Mouse (Mus musculus): ENCODE measurements around the gene Arsb. TPM values are rescaled to one million over a fixed set of nuclear protein-coding genes. Genes with fewer than 3 reads are reported as not detected.
A peak's percentile ranks its signal among the peaks of the same experiment; 100 is the strongest.

Arsb gene
- polyA plus RNA-seq, 2 experiments, result 21.9 to 40.4 TPM

DNA sequence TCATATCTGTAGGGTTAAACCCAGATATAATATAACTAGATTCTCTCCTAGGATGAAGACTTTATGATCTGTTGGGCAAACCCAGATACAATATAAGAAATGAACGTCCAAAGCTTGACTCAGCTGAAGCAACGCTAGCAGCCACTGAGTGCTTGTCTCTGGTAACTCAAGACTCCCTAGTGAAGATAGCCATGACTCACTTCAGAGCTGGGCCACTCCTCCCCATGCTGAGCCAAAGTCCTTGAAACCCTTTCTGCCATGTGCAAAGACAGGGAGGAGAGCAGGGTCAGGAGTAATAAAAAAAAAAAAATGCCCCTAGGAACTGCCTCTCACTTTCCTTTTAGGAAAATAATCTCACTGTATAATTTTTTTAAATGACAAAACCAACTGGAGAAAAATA is 68.7 kb downstream of the Arsb start:
- no peaks in the 10 kb centered on the region for H3K9me3 ChIP-seq (ENCODE audit: control insufficient read depth, low read length)
- H3K27me3 ChIP-seq (ENCODE audit: control insufficient read depth, insufficient read depth, low read length), result no peaks in the 10 kb centered on the region
- DNase-seq (ENCODE audit: low spot score) (no peak), ATAC-seq (ENCODE audit: low FRiP score, low read depth) (no peak)
- no peak overlapping the region for H3K4me2 ChIP-seq (replicated peaks; ENCODE audit: low read depth, low read length, severe bottlenecking)
- TF ChIP-seq POLR2A (IDR thresholded peaks at IDR 0.05; ENCODE audit: borderline replicate concordance, extremely low read depth, insufficient read depth, insufficient read length), result no peak
- H3K4me3 ChIP-seq (replicated peaks; ENCODE audit: low read length), result no peak overlapping the region
- no peak overlapping the region for H3K9ac ChIP-seq (ENCODE audit: low read depth, low read length, severe bottlenecking)
- peak overlapping the region; percentile 90 for H3K27ac ChIP-seq (replicated peaks; ENCODE audit: low read depth, low read length)
- peaks cover 33% of the 10 kb centered on the region for H3K4me1 ChIP-seq (ENCODE audit: control insufficient read depth, insufficient read depth, low read length)
- no peaks in the 10 kb centered on the region for H3K36me3 ChIP-seq (ENCODE audit: control insufficient read depth, insufficient read depth, low read length)
- 41% methylated on average over 2 of the region's 2 CpGs for WGBS

DNA sequence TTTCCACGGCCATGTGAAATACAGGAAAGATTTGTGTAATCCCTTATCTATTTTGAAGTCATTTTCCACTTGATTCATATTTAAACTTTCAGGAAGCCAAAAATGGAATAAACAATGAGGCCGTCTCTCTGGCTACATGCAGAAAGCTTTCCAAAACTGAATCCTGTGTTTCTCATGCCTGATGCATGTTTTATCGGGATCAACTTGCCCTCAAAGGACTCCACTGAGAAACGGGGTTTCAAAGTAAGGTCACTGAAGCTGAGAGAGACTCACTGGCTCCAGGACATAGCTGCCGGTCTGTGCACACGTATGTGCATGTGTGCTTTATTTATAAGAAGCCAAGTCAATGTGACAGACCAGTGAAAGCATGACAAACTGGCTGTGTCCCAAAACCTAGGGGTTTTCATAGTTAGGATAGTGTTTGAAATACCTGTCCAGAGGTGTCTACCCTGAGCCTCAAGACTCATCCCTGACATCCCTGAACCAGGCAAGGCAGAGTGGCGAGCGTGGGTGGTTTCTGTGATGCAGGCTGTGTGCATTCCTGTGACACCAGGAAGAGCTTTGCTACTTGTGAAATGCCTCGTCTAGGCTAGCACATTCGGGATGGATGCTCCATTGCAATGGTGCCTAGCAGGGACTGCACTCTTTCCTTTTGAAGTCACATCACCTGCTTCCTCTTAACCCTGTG is 75.5 kb downstream of the Arsb start:
- ATAC-seq (ENCODE audit: low FRiP score, low read depth), result no peak
- Histone ChIP-seq H3K36me3 (ENCODE audit: control insufficient read depth, insufficient read depth, low read length) (no peaks in the 10 kb centered on the region), H3K9ac (ENCODE audit: low read depth, low read length, severe bottlenecking) (no peak overlapping the region), H3K4me3 (replicated peaks; ENCODE audit: low read length) (no peak overlapping the region), H3K4me2 (replicated peaks; ENCODE audit: low read depth, low read length, severe bottlenecking) (no peak overlapping the region), H3K27ac (replicated peaks; ENCODE audit: low read depth, low read length) (no peak overlapping the region), H3K4me1 (ENCODE audit: control insufficient read depth, insufficient read depth, low read length) (peaks cover 10% of the 10 kb centered on the region), H3K27me3 (ENCODE audit: control insufficient read depth, insufficient read depth, low read length) (no peaks in the 10 kb centered on the region), H3K9me3 (ENCODE audit: control insufficient read depth, low read length) (no peaks in the 10 kb centered on the region)
- WGBS, result 70% methylated on average over 10 of the region's 10 CpGs
- DNase-seq (ENCODE audit: low spot score), result no peak
- TF ChIP-seq POLR2A (IDR thresholded peaks at IDR 0.05; ENCODE audit: borderline replicate concordance, extremely low read depth, insufficient read depth, insufficient read length), result no peak

DNA sequence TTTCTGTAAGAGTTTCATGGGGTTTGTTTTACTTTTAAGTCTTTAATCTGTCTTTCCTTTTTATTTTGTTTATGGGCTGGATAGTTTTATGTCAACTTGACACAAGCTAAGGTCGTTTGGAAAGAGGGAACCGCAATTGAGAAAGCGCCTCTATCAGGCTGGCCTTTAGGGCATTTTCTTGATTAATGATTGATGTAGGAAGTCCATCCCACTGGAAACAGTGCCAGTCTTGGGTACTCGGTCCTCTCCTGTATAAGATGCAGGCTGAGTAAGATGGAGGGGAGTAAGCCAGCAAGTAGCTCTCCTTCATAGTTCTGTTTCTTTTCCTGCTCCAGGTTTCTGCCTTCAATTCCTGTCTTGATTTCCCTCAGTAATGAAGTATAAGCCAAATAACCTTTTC is 76.2 kb downstream of the Arsb start:
- WGBS, result 47% methylated on average over 4 of the region's 4 CpGs
- Histone ChIP-seq H3K4me2 (replicated peaks; ENCODE audit: low read depth, low read length, severe bottlenecking) (no peak overlapping the region), H3K4me1 (ENCODE audit: control insufficient read depth, insufficient read depth, low read length) (peaks cover 15% of the 10 kb centered on the region), H3K36me3 (ENCODE audit: control insufficient read depth, insufficient read depth, low read length) (no peaks in the 10 kb centered on the region), H3K9me3 (ENCODE audit: control insufficient read depth, low read length) (no peaks in the 10 kb centered on the region), H3K27me3 (ENCODE audit: control insufficient read depth, insufficient read depth, low read length) (no peaks in the 10 kb centered on the region), H3K9ac (ENCODE audit: low read depth, low read length, severe bottlenecking) (no peak overlapping the region), H3K27ac (replicated peaks; ENCODE audit: low read depth, low read length) (no peak overlapping the region), H3K4me3 (replicated peaks; ENCODE audit: low read length) (no peak overlapping the region)
- TF ChIP-seq POLR2A (IDR thresholded peaks at IDR 0.05; ENCODE audit: borderline replicate concordance, extremely low read depth, insufficient read depth, insufficient read length), result no peak
- DNase-seq (ENCODE audit: low spot score), result no peak
- no peak for ATAC-seq (ENCODE audit: low FRiP score, low read depth)

DNA sequence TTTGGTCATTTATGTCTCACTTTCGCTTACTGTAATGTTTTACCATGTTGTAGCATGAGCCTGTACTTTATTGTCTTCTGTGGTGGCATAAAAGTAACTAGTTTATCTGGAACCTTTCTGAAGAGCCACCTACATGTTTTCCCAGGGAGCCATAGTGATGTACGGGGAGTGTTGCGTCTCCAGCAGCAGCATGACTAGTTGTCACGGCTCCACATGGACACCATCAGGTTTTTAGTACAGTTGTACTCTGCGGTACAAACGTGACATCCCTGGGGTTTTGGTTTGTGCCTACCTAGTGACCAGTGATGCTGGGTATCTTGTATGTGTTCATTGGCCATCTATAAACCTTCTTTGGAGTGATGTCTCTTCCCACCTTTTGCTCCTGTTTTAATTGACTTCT is 77.2 kb downstream of the Arsb start:
- no peak overlapping the region for H3K4me3 ChIP-seq (replicated peaks; ENCODE audit: low read length)
- no peak overlapping the region for H3K27ac ChIP-seq (replicated peaks; ENCODE audit: low read depth, low read length)
- no peak for TF ChIP-seq POLR2A (IDR thresholded peaks at IDR 0.05; ENCODE audit: borderline replicate concordance, extremely low read depth, insufficient read depth, insufficient read length)
- 81% methylated on average over 6 of the region's 6 CpGs for WGBS
- H3K36me3 ChIP-seq (ENCODE audit: control insufficient read depth, insufficient read depth, low read length), result no peaks in the 10 kb centered on the region
- H3K27me3 ChIP-seq (ENCODE audit: control insufficient read depth, insufficient read depth, low read length), result no peaks in the 10 kb centered on the region
- H3K9ac ChIP-seq (ENCODE audit: low read depth, low read length, severe bottlenecking), result no peak overlapping the region
- DNase-seq (ENCODE audit: low spot score) (no peak), ATAC-seq (ENCODE audit: low FRiP score, low read depth) (no peak)
- no peak overlapping the region for H3K4me2 ChIP-seq (replicated peaks; ENCODE audit: low read depth, low read length, severe bottlenecking)
- H3K9me3 ChIP-seq (ENCODE audit: control insufficient read depth, low read length), result no peaks in the 10 kb centered on the region
- H3K4me1 ChIP-seq (ENCODE audit: control insufficient read depth, insufficient read depth, low read length), result peaks cover 15% of the 10 kb centered on the region

DNA sequence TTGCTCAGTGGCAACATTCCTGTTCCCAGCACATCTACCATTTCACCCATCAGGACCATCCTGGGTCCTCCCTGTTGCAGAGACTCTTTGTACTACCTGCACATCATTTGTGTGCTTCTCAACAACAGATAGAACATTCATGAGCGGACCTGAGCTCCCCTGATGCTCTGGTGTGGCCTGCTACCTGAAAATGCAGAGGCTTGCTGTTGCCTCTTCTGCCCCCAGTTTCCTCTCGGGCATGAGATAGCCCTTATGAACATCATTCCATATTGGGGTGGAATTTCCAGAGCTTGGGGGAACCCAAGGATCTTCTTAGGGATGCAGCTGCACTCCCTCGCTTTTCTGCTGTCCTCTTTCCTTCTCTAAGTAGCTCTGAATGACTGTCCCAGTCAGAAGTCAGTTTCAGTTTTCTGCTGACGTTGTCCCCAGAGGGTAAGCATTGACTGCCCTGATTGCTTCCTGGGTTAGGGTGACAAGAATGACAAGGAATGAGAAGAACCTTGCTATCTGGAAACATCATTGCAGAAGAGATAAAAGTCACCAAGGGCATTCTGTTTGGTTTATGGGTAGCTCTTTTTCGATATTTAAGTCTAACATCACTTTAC is 78.4 kb downstream of the Arsb start:
- H3K4me2 ChIP-seq (replicated peaks; ENCODE audit: low read depth, low read length, severe bottlenecking), result no peak overlapping the region
- no peaks in the 10 kb centered on the region for H3K27me3 ChIP-seq (ENCODE audit: control insufficient read depth, insufficient read depth, low read length)
- H3K4me3 ChIP-seq (replicated peaks; ENCODE audit: low read length), result no peak overlapping the region
- no peak for DNase-seq (ENCODE audit: low spot score)
- ATAC-seq (ENCODE audit: low FRiP score, low read depth), result no peak
- WGBS, result 75% methylated on average over 5 of the region's 5 CpGs
- no peak overlapping the region for H3K27ac ChIP-seq (replicated peaks; ENCODE audit: low read depth, low read length)
- TF ChIP-seq POLR2A (IDR thresholded peaks at IDR 0.05; ENCODE audit: borderline replicate concordance, extremely low read depth, insufficient read depth, insufficient read length), result no peak
- no peaks in the 10 kb centered on the region for H3K9me3 ChIP-seq (ENCODE audit: control insufficient read depth, low read length)
- H3K4me1 ChIP-seq (ENCODE audit: control insufficient read depth, insufficient read depth, low read length), result peaks cover 19% of the 10 kb centered on the region
- H3K9ac ChIP-seq (ENCODE audit: low read depth, low read length, severe bottlenecking), result no peak overlapping the region
- H3K36me3 ChIP-seq (ENCODE audit: control insufficient read depth, insufficient read depth, low read length), result no peaks in the 10 kb centered on the region

All from limb, embryonic 14.5 days (tissue).